ENCODE assay signal across 25 mouse cellular contexts in genomic region chr2:33138491-33138890, GRCm38 (mm10). TPM values are rescaled to one million over a fixed set of nuclear protein-coding genes. Genes with fewer than 3 reads are reported as not detected.
DNase-seq lines count a peak whose midpoint lies in the region; ATAC-seq and TF ChIP-seq lines count a peak whose summit lies in the region.
"Had no signal": no experiment of that assay in that cellular context is flagged by ENCODE, and none has a peak within 500 bp of the region (broad histone marks: within the 10 kb centered on the region; RNA-seq: fewer than 3 reads in every experiment).

No protein-coding gene starts in this region.

- H3K9me3 ChIP-seq in MEL (replicated peaks; ENCODE audit: insufficient read depth, low read length) = no peaks in the 10 kb centered on the region
- H3K9me3 ChIP-seq in hindbrain, embryonic 10.5 days = no peaks in the 10 kb centered on the region
- H3K9me3 ChIP-seq: embryonic facial prominence, embryonic 13.5 days; embryonic facial prominence, embryonic 15.5 days; forebrain, embryonic 10.5 days; forebrain, embryonic 12.5 days had no signal

- no peaks in the 10 kb centered on the region for H3K4me1 ChIP-seq in MEL (ENCODE audit: control insufficient read depth in 1 of 2, insufficient read depth in 2 of 2, low read length in 2 of 2)
- peaks cover 25% of the 10 kb centered on the region for H3K4me1 ChIP-seq in bone marrow macrophage, adult 2 months (ENCODE audit: control insufficient read depth, insufficient read depth, low read length)
- no peaks in the 10 kb centered on the region for H3K4me1 ChIP-seq in hindbrain, embryonic 10.5 days (replicated peaks)
- H3K4me1 ChIP-seq: embryonic facial prominence, embryonic 13.5 days; embryonic facial prominence, embryonic 15.5 days; forebrain, embryonic 10.5 days; forebrain, embryonic 12.5 days had no signal

- no peak overlapping the region for H3K4me3 ChIP-seq in MEL (ENCODE audit: control insufficient read depth in 1 of 2, insufficient read depth in 1 of 2, low read depth in 2 of 2, low read length in 2 of 2)
- H3K4me3 ChIP-seq in bone marrow macrophage, adult 2 months (ENCODE audit: insufficient read depth, low read length) = no peak overlapping the region
- H3K4me3 ChIP-seq in hindbrain, embryonic 10.5 days = no peak overlapping the region
- H3K4me3 ChIP-seq: embryonic facial prominence, embryonic 13.5 days; embryonic facial prominence, embryonic 15.5 days; erythroblast, embryonic 14.5 days; forebrain, embryonic 10.5 days; forebrain, embryonic 12.5 days had no signal

- H3K27me3 ChIP-seq in MEL (ENCODE audit: control insufficient read depth in 1 of 2, insufficient read depth in 2 of 2, low read length in 2 of 2) = no peaks in the 10 kb centered on the region
- H3K27me3 ChIP-seq in hindbrain, embryonic 10.5 days (ENCODE audit: insufficient read depth, poor library complexity, severe bottlenecking) = peaks cover 11% of the 10 kb centered on the region; the same call in 1 of the 2 replicates
- H3K27me3 ChIP-seq: embryonic facial prominence, embryonic 15.5 days; Patski had no signal

- no peak overlapping the region for H3K9ac ChIP-seq in MEL (ENCODE audit: control insufficient read depth, low read depth, low read length, poor library complexity, severe bottlenecking)
- H3K9ac ChIP-seq: embryonic facial prominence, embryonic 13.5 days; embryonic facial prominence, embryonic 15.5 days; forebrain, embryonic 12.5 days had no signal

- TF ChIP-seq CTCF in MEL (IDR thresholded peaks at IDR 0.05 in 2 of 3, conservative IDR thresholded peaks at IDR 0.05 in 1 of 3; ENCODE audit: control insufficient read depth in 1 of 3, insufficient read depth in 1 of 3, low read depth in 2 of 3, low read length in 3 of 3, poor library complexity in 1 of 3, severe bottlenecking in 1 of 3) = no peak
- no peak for TF ChIP-seq CTCF in bone marrow macrophage, adult 2 months (IDR thresholded peaks at IDR 0.05; ENCODE audit: low read depth, low read length)

- no peak overlapping the region for H3K27ac ChIP-seq in MEL (ENCODE audit: control insufficient read depth, low read depth, low read length)
- peak overlapping the region; percentile 52 for H3K27ac ChIP-seq in bone marrow macrophage, adult 2 months (ENCODE audit: insufficient read depth, low read depth, low read length)
- no peak overlapping the region for H3K27ac ChIP-seq in hindbrain, embryonic 10.5 days
- H3K27ac ChIP-seq: embryonic facial prominence, embryonic 13.5 days; embryonic facial prominence, embryonic 15.5 days; forebrain, embryonic 10.5 days; forebrain, embryonic 12.5 days had no signal

- WGBS in hindbrain, embryonic 10.5 days = 89% methylated on average over 2 of the region's 2 CpGs

- TF ChIP-seq RAD21 in MEL (IDR thresholded peaks at IDR 0.05; ENCODE audit: low read depth, low read length) = no peak

- peak; percentile 59 for ATAC-seq in granulocyte monocyte progenitor cell, adult 5-6 weeks (replicated peaks; ENCODE audit: poor library complexity, severe bottlenecking)
- ATAC-seq in megakaryocyte progenitor cell, adult 5-6 weeks (replicated peaks; ENCODE audit: poor library complexity) = peak; percentile 34; the same call in 1 of the 2 replicates
- ATAC-seq: activated CD4-positive, CD25-positive, alpha-beta regulatory T cell, adult 4 months; forebrain, embryonic 14.5 days; forebrain, embryonic 16.5 days; Patski had no signal

- no peaks in the 10 kb centered on the region for H3K36me3 ChIP-seq in MEL (ENCODE audit: control insufficient read depth in 1 of 2, insufficient read depth in 2 of 2, low read length in 2 of 2)
- no peaks in the 10 kb centered on the region for H3K36me3 ChIP-seq in hindbrain, embryonic 10.5 days
- H3K36me3 ChIP-seq: embryonic facial prominence, embryonic 13.5 days; embryonic facial prominence, embryonic 15.5 days; forebrain, embryonic 10.5 days had no signal

- TF ChIP-seq EP300 in MEL (IDR thresholded peaks at IDR 0.05; ENCODE audit: low read depth in 1 of 2, low read length in 2 of 2) = no peak

- no peak for TF ChIP-seq POLR2A in MEL (IDR thresholded peaks at IDR 0.05; ENCODE audit: control insufficient read depth in 1 of 2, insufficient read depth in 1 of 2, low read depth in 1 of 2, low read length in 2 of 2, poor library complexity in 1 of 2)
- TF ChIP-seq POLR2A in bone marrow macrophage, adult 2 months (IDR thresholded peaks at IDR 0.05; ENCODE audit: borderline replicate concordance, low read depth, low read length) = no peak

- DNase-seq in MEL (ENCODE audit: low read depth, low spot score) = peak; percentile 8
- DNase-seq in hindbrain, embryonic 10.5 days (ENCODE audit: low spot score) = no peak
- no peak for DNase-seq in urinary bladder, postnatal 25 days (ENCODE audit: low spot score)
- DNase-seq in urinary bladder, adult 2 months (ENCODE audit: low spot score) = no peak
- DNase-seq: adrenal gland, adult 8-10 months; adrenal gland, postnatal 14 days; adrenal gland, postnatal 36 days; cerebellum, adult 11 months; cerebellum, adult 18-20 months; cerebellum, adult 9-10 months; cerebellum, postnatal 10 days; cerebellum, postnatal 25 days; embryo, embryonic 11 days had no signal

- H3K79me2 ChIP-seq in MEL (ENCODE audit: control insufficient read depth, insufficient read depth, low read length, poor library complexity) = no peaks in the 10 kb centered on the region

TF ChIP-seq in MEL, 35 proteins besides CTCF, POLR2A, EP300 and RAD21:
- no peak for TF ChIP-seq E2F4 (IDR thresholded peaks at IDR 0.05; ENCODE audit: borderline replicate concordance, low read depth, low read length)
- TF ChIP-seq ZMIZ1 (IDR thresholded peaks at IDR 0.05; ENCODE audit: low read depth, low read length) = no peak
- no peak for TF ChIP-seq MXI1 (IDR thresholded peaks at IDR 0.05; ENCODE audit: low read depth, low read length)
- TF ChIP-seq ELF1 (IDR thresholded peaks at IDR 0.05; ENCODE audit: low read depth, low read length) = no peak
- TF ChIP-seq HCFC1 (IDR thresholded peaks at IDR 0.05; ENCODE audit: low read depth, low read length) = no peak
- TF ChIP-seq SIN3A (IDR thresholded peaks at IDR 0.05; ENCODE audit: low read length) = no peak
- no peak for TF ChIP-seq ZC3H11A (IDR thresholded peaks at IDR 0.05; ENCODE audit: low read depth, low read length)
- no peak for TF ChIP-seq NRF1 (IDR thresholded peaks at IDR 0.05; ENCODE audit: insufficient read depth, low read depth, low read length, poor library complexity, severe bottlenecking)
- TF ChIP-seq ZKSCAN1 (IDR thresholded peaks at IDR 0.05; ENCODE audit: low read depth, low read length) = no peak
- TF ChIP-seq BHLHE40 (IDR thresholded peaks at IDR 0.05; ENCODE audit: borderline replicate concordance, low read depth, low read length) = no peak
- TF ChIP-seq KAT2A (conservative IDR thresholded peaks at IDR 0.05; ENCODE audit: low read depth, low read length) = no peak
- TF ChIP-seq MYB (IDR thresholded peaks at IDR 0.05; ENCODE audit: low read depth, low read length) = no peak
- no peak for TF ChIP-seq CHD1 (IDR thresholded peaks at IDR 0.05; ENCODE audit: low read depth, low read length)

RNA-seq across cellular contexts. Expression of gene Garnl3, which starts 7.0 kb away (rescaled TPM):
- total RNA-seq in MEL (2012; rRNA removed) = 0.92 and 1.5 TPM in 2 replicates
- polyA plus RNA-seq in MEL (2012; ENCODE audit: insufficient read depth in 1 of 2, insufficient read length in 2 of 2, low read depth in 1 of 2, low replicate concordance in 2 of 2, missing spikeins in 1 of 2) = 1 to 10 TPM in 1 of 2 experiments, not detected in 1; 2.3 TPM
- 3.0 and 4.4 TPM in 2 replicates for polyA plus RNA-seq in bone marrow macrophage, adult 2 months (2012; ENCODE audit: insufficient read depth, insufficient read length, missing spikeins)
- not detected in 2 replicates for total RNA-seq in granulocyte monocyte progenitor cell, adult 5-6 weeks (2014; fragmentation: Nextera tagmentation)
- total RNA-seq in granulocyte monocyte progenitor cell, adult 5-6 weeks (2017) = 0.13 TPM in 1 of 2 replicates, not detected in the other
- total RNA-seq in megakaryocyte progenitor cell, adult 5-6 weeks (2015) = 0.12 TPM in 1 of 2 replicates, not detected in the other
- total RNA-seq in megakaryocyte progenitor cell, adult 5-6 weeks (2017) = 0.03 TPM in 1 of 2 replicates, not detected in the other
- 9.6 and 14.5 TPM in 2 replicates for polyA plus RNA-seq in hindbrain, embryonic 10.5 days (2016; fragmentation: Nextera tagmentation; extraction: Ambion mirVana)
- polyA plus RNA-seq in urinary bladder, adult 2 months (2012; rRNA removed) = 3.7 TPM in 2 replicates
- polyA plus RNA-seq: erythroblast, embryonic 14.5 days had no signal
